Mouse (Mus musculus): ENCODE results near the gene Dscam. TPM values are rescaled to one million over a fixed set of nuclear protein-coding genes. Genes with fewer than 3 reads are reported as not detected.
A peak's percentile ranks its signal among the peaks of the same experiment; 100 is the strongest.

The Dscam gene
- under 1 TPM in 2 of 26 experiments, not detected in 24; 0.04 to 0.06 TPM for total RNA-seq (2018; cell fraction: chromatin; rRNA removed)
- under 1 TPM in 3 of 26 experiments, not detected in 23; under 0.01 to 0.04 (median 0.03) TPM for total RNA-seq (2018; cell fraction: cytosol; rRNA removed)
- total RNA-seq (2018; cell fraction: nucleus; rRNA removed) = under 1 TPM in 3 of 26 experiments, not detected in 23; 0.06 to 0.14 (median 0.08) TPM
- polyA plus RNA-seq (2018) = 0.01 TPM in 1 of 3 replicates, not detected in the others

DNA sequence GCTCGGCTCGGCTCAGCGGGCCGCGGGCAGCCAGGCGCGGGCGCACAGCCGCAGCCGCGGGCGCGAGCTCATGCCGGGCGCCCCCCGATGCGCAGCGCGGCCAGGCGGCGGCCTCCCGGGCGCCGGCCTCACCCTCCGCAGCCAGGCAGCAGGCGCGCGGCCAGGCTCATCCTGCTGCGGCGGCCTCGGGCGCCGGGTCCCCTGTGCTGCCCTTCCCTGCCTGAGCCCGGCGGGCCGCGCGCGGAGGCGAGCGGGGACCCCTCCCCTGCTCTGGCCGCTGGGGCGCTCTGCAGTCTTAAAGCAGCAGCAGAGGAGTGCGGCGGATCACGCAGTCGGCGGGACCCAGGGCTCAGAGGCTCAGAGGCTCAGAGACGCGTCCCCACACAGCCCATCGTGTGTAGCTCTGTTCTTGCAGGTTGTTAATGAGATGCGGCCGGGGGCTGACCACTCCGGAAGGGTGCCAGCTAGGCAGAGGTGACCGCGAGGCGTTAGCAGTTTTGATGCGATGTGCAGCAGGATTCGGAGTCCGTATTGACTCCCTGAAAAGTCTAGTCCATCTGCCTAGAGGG lies at the start of gene Dscam:
Dscam (minus strand) TSS at position 240 of the 569 bp plus-strand sequence.
- H3K79me2 ChIP-seq (ENCODE audit: inconsistent target) = no peaks in the 10 kb centered on the region
- no peak within 1 kb of the TSS for H3K27ac ChIP-seq
- no peaks in the 10 kb centered on the region for H3K36me3 ChIP-seq (ENCODE audit: inconsistent target)
- H3K4me3 ChIP-seq (ENCODE audit: inconsistent target) = no peak within 1 kb of the TSS
- 1% methylated on average over 55 of the region's 60 CpGs for WGBS (ENCODE audit: missing documents)

DNA sequence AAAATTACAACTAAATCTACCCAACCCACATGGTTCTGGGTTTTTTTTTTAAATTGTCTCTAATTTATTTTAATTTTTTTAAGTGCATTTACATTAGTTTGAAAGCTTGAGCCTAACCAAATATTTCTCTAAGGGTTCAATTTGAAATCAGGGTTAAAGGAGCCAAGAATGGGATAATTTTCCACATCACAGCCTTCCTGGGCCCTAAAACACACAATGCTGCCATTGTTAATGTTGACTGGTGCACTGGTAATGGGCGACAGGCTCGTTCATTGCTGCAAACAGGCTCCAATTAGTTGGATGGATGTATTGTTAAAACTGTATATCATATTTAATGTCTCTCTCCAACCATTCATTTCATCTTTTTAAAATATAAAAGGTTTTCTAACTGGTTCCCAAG lies 48.8 kb upstream of the Dscam start:
- Histone ChIP-seq H3K79me2 (ENCODE audit: inconsistent target) (no peaks in the 10 kb centered on the region), H3K27ac (no peak overlapping the region), H3K36me3 (ENCODE audit: inconsistent target) (no peaks in the 10 kb centered on the region), H3K4me3 (ENCODE audit: inconsistent target) (no peak overlapping the region)
- 100% methylated on average over 2 of the region's 2 CpGs for WGBS (ENCODE audit: missing documents)

DNA sequence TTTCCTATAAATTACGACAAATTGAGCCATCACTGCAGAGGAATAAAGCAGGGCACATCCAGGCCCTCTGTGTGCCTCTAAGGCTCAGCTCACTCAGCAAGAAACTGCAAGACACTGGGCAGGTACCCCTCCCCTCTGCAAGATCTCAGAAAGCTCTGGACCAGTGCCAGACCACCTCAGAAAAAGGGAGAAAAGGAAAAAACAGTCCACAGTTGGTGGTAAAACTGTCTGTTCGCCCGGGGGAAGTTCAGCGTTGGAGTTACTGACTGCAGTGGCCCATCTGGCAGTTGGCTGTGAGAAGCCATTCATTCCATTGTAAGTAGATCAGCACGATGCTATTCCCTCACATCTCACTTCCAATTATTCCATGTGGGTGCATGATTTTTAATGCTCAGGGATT lies 39.4 kb upstream of the Dscam start:
- no peaks in the 10 kb centered on the region for H3K79me2 ChIP-seq (ENCODE audit: inconsistent target)
- no peak overlapping the region for H3K27ac ChIP-seq
- H3K36me3 ChIP-seq (ENCODE audit: inconsistent target) = no peaks in the 10 kb centered on the region
- WGBS (ENCODE audit: missing documents) = 42% methylated on average over 5 of the region's 5 CpGs
- no peak overlapping the region for H3K4me3 ChIP-seq (ENCODE audit: inconsistent target)

DNA sequence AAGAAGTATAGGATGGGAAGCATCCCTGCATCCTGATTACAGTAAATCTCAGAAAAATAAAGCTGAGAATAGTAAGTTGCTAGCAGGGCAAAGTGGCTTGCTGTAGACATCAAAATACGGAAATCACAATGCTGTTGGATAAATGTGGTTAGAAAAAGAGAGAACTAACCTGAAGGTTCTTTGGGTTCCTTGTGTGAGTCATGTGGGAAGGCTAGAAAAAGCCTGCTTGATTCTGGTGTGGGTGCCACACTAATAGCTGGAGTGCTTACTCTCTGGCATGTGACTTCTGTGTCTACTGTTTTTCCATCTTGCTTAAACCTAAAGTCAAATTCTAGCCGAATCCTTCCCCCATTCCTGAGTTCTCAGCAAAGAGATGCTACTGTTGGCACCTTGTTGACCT lies 37.7 kb upstream of the Dscam start:
- Histone ChIP-seq H3K4me3 (ENCODE audit: inconsistent target) (no peak overlapping the region), H3K27ac (peak overlapping the region; percentile 24), H3K79me2 (ENCODE audit: inconsistent target) (no peaks in the 10 kb centered on the region), H3K36me3 (ENCODE audit: inconsistent target) (no peaks in the 10 kb centered on the region)
- WGBS (ENCODE audit: missing documents) = 25% methylated on average over 2 of the region's 2 CpGs

DNA sequence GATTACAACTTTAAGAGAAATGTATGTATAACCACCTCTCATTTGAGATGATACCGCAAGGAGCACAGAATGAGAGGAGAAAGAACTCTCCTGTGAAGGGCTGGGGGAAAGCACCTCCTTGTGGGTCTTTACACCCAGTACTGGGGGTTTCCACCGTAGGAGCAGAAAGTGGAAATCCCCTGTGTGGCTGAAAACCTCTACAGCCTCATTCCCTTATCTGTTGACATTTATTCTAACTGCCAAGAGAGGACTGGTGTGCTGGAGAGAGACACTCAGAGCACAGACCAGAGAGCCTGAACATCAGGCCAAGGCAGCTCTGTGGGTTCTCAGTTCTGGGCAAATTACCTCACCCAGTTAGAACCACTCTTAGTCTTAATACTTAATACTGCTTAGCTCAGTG lies 33.5 kb upstream of the Dscam start:
- 47% methylated on average over 2 of the region's 2 CpGs for WGBS (ENCODE audit: missing documents)
- H3K27ac ChIP-seq = no peak overlapping the region
- H3K4me3 ChIP-seq (ENCODE audit: inconsistent target) = no peak overlapping the region

DNA sequence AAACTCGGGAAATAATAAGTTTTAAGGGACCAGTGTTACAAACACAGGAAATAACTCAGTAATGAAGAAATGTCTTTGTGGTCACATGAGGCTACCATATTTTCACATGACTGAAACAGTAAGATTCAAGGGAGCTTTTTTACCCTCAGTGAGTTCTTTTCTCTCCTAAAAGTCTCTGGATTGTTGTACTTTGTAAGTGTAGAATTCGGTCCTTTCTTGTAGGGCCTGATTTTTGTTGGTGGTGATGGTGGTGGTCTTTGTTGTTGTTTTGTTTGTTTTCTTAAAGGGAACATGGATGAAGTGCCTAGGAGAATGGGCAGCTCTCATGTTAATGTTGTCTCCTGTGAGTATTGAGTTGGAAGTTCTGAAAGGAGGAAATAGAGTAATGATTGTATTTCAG lies 33.0 kb upstream of the Dscam start:
- Histone ChIP-seq H3K27ac (no peak overlapping the region), H3K79me2 (ENCODE audit: inconsistent target) (no peaks in the 10 kb centered on the region), H3K4me3 (ENCODE audit: inconsistent target) (no peak overlapping the region), H3K36me3 (ENCODE audit: inconsistent target) (no peaks in the 10 kb centered on the region)
- 79% methylated on average over 2 of the region's 2 CpGs for WGBS (ENCODE audit: missing documents)

More for the DNA sequence above, 33.5 kb upstream of the Dscam start:
- Histone ChIP-seq H3K36me3 (ENCODE audit: inconsistent target) (no peaks in the 10 kb centered on the region), H3K79me2 (ENCODE audit: inconsistent target) (no peaks in the 10 kb centered on the region)

DNA sequence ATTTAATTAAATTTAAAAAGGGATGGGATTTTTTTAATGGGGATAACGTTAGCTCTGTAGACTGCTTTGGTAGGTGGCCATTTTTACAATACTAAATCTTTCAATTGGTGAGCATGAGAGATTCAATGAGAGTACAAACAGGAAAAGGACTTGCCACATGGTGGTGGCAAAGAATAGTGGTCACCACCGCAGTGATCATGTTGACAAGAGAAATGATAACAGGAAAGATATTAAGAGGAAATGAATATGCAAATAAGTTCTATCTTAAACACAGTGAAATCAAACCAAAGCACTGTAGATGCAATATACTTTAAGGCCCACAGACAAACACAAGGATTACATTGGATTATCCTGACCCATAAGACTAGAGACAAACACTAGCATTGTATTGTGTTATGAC lies 24.1 kb upstream of the Dscam start:
- no peaks in the 10 kb centered on the region for H3K36me3 ChIP-seq (ENCODE audit: inconsistent target)
- 50% methylated on average over 2 of the region's 2 CpGs for WGBS (ENCODE audit: missing documents)
- no peak overlapping the region for H3K27ac ChIP-seq
- no peak overlapping the region for H3K4me3 ChIP-seq (ENCODE audit: inconsistent target)
- no peaks in the 10 kb centered on the region for H3K79me2 ChIP-seq (ENCODE audit: inconsistent target)

DNA sequence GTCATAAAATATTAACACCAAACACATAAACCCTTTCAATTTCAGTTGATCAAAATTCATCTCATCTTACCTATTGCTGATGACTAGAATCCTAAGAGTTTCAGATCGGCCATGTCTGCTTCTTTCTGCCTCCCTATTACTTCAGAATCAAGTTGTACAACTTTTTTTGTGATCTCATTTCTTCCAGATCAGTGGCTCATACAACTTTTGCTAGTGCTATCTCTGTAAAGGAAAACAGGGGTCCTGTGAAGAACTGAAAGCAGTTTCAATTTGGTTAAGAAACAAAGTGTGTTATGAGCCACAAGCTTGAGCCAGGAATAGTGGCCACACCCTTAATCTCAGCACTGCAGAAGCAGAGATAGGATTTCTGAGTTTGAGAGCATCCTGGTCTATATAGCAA lies 23.6 kb upstream of the Dscam start:
- H3K4me3 ChIP-seq (ENCODE audit: inconsistent target) = no peak overlapping the region
- no peak overlapping the region for H3K27ac ChIP-seq
- no peaks in the 10 kb centered on the region for H3K36me3 ChIP-seq (ENCODE audit: inconsistent target)
- H3K79me2 ChIP-seq (ENCODE audit: inconsistent target) = no peaks in the 10 kb centered on the region
- WGBS (ENCODE audit: missing documents) = 81% methylated on average over 1 of the region's 1 CpGs

DNA sequence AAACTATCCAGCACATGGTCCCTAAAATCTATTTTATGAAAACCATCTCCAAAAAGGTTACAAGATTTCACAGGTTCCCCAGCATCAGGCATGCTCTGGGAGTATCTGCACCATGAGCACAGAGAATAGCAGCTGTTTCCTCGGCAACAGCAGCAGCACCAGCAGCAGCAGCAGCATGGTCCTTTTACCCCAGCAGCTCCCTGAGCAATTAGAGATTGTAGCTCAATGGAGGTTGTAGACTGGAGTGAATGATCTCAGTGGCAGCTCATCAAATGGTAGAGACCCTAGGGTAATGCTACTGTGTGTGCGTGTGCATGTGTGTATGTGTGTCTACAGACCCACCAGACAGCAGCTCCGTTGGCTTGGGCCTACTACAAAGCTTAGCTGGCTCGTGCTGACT lies 21.7 kb upstream of the Dscam start:
- Histone ChIP-seq H3K79me2 (ENCODE audit: inconsistent target) (no peaks in the 10 kb centered on the region), H3K36me3 (ENCODE audit: inconsistent target) (no peaks in the 10 kb centered on the region), H3K27ac (no peak overlapping the region), H3K4me3 (ENCODE audit: inconsistent target) (no peak overlapping the region)
- WGBS (ENCODE audit: missing documents) = 96% methylated on average over 4 of the region's 4 CpGs

DNA sequence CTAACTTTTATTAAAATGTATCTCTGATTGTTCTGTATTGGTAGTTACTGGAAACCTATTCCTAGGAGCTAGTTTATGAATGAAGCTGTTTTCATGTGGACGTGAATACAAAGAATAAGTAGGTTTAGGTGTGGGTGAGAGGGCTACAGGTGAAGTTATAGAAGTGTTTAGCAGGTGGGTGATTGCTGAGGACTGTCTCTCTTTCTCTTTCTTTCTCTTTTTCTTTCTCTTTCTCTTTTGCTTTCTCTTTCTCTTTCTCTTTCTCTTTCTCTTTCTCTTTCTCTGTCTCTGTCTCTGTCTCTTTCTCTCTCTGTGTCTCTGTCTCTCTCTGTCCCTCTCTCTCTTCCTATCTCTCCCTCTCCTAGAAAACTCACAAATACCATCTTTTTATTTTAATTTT lies 20.1 kb upstream of the Dscam start:
- Histone ChIP-seq H3K27ac (no peak overlapping the region), H3K79me2 (ENCODE audit: inconsistent target) (no peaks in the 10 kb centered on the region), H3K4me3 (ENCODE audit: inconsistent target) (no peak overlapping the region), H3K36me3 (ENCODE audit: inconsistent target) (no peaks in the 10 kb centered on the region)
- 100% methylated on average over 1 of the region's 1 CpGs for WGBS (ENCODE audit: missing documents)

DNA sequence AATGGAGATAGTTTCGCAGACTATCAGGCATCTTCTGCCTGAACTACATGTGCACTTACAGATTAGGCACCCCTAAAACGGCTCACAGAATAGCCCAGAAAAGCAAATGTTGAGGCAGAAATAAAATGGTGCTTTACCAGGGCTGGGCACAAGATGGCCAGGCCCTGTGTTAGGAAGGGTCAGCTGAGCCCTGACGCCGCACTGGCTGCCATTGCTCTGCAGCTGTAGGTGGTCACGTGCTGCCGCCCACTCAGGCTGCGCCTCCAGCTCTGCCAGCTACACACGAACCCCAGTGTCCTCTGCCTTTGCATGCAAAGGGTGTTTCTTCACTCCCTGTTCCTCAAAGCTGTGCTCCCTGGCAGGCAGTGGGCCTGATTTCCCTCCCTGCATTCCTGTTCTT lies 948 bp upstream of the Dscam start:
- no peak overlapping the region for H3K27ac ChIP-seq
- 91% methylated on average over 8 of the region's 8 CpGs for WGBS (ENCODE audit: missing documents)
- H3K79me2 ChIP-seq (ENCODE audit: inconsistent target) = no peaks in the 10 kb centered on the region
- H3K4me3 ChIP-seq (ENCODE audit: inconsistent target) = no peak overlapping the region
- H3K36me3 ChIP-seq (ENCODE audit: inconsistent target) = no peaks in the 10 kb centered on the region

DNA sequence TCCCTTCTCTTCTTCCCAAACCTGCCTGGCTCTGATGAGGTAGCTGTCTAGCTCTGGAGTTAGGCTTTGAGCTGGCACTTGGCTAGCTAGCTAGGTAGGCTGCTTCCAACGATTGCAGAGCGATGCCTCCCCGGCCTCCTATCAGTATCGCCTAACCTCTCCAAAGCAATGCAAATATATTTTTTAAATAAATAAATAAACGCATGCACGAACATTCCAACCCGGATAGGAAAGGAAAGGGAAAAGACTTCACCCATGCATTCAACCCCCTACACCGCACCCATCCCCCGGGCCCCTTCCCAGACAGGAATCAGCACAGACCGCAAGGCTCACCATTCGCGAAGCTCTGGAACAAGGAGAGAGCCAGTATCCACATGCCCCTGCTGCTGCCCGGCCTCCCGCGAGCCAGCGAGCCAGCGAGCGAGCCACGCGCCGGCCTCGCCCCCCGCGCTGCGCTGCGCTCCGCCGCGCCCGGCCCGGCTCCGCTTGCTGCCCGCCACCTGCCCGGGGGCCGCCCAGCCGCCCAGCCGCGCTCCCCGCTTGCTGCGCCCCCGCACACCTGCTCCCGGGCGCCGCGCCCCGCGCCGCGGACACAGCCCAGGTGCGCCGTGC lies 545 bp downstream of the Dscam start:
- no peaks in the 10 kb centered on the region for H3K79me2 ChIP-seq (ENCODE audit: inconsistent target)
- H3K4me3 ChIP-seq (ENCODE audit: inconsistent target) = no peak overlapping the region
- H3K36me3 ChIP-seq (ENCODE audit: inconsistent target) = no peaks in the 10 kb centered on the region
- H3K27ac ChIP-seq = no peak overlapping the region
- WGBS (ENCODE audit: missing documents) = 4% methylated on average over 47 of the region's 51 CpGs

DNA sequence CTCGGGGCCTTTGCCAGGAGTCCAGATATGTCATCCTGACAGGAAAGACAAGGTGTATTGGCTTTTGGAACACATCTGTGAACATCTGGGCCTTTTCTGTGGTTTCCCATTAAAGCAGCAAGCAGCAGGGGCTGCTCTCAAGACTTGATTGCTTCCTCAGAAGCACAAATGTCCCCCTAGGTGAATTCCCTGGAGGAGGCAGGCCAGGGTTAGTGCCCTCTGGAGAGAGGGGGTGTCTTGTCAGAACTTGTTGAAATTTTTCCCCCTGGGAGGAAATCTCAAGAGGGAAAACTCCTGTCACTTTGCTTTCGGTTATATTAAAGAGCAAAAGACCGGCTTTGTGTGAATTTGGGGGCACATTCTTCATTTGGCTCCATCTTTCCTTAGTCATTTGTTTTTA lies 1.9 kb downstream of the Dscam start:
- WGBS (ENCODE audit: missing documents) = 91% methylated on average over 3 of the region's 3 CpGs
- Histone ChIP-seq H3K27ac (no peak overlapping the region), H3K4me3 (ENCODE audit: inconsistent target) (no peak overlapping the region), H3K36me3 (ENCODE audit: inconsistent target) (no peaks in the 10 kb centered on the region), H3K79me2 (ENCODE audit: inconsistent target) (no peaks in the 10 kb centered on the region)

DNA sequence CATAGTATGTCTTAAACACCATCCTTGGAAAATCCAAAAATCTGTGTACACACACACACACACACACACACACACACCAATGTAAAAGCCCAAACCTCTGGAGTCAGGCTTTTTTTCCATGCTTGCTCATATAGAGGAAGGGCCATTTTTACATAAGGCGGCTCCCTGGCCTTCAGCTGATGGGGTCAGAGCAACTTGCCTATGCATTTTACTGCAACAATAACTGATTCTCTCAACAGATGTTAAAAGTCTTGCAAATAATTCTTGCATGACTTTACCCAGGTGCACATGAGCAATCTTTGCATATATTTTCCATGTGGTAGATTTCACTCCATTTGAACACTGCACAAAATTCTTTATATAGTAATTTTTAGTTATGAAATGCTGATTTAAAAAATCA lies 2.5 kb downstream of the Dscam start:
- no peak overlapping the region for H3K4me3 ChIP-seq (ENCODE audit: inconsistent target)
- no peak overlapping the region for H3K27ac ChIP-seq
- no peaks in the 10 kb centered on the region for H3K36me3 ChIP-seq (ENCODE audit: inconsistent target)
- no peaks in the 10 kb centered on the region for H3K79me2 ChIP-seq (ENCODE audit: inconsistent target)
- 100% methylated on average over 1 of the region's 1 CpGs for WGBS (ENCODE audit: missing documents)

DNA sequence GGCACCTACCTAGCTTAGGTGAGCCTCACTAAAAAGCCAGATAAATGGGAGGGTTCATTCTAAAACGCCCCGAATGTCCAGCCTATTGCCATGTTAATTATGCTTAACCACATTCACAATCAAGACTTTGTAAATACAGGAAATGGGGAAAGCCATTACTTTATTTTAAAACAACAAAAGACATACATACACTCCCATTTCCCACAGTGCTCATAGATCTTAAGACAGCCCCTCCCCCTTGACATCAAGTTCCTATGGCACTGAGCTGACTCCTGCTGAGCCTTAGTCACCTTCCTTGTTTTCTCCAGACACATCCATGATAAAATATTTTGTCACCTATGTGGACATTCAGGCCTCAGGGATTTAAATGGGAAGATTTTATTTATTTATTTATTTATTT lies 4.4 kb downstream of the Dscam start:
- 67% methylated on average over 2 of the region's 2 CpGs for WGBS (ENCODE audit: missing documents)
- no peaks in the 10 kb centered on the region for H3K36me3 ChIP-seq (ENCODE audit: inconsistent target)
- H3K4me3 ChIP-seq (ENCODE audit: inconsistent target) = no peak overlapping the region
- H3K27ac ChIP-seq = no peak overlapping the region
- no peaks in the 10 kb centered on the region for H3K79me2 ChIP-seq (ENCODE audit: inconsistent target)

All from macrophage (primary cell).